ENCODE assay signal across 9 mouse cellular contexts in the genomic region with DNA sequence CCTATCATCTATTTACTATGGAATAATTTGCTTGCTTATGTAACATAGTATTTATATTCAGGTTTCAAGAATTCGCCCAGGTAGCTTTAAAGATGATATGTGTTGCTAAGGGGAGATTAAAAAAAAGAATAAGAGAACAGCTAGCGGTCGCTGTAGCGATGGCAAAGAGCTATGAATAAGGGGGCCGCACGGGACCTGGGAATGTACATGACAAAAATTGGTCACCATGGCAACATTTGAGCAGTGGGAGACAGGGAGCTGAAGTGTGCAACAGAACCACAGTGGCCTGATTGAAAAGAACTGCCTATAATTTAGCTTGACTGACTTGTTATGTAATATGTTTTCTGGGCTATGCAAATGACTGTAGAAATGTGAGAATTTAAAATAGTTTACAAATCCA. TPM values are rescaled to one million over a fixed set of nuclear protein-coding genes. Genes with fewer than 3 reads are reported as not detected.
DNase-seq lines count a peak whose midpoint lies in the region; ATAC-seq and TF ChIP-seq lines count a peak whose summit lies in the region.
"Had no signal": no experiment of that assay in that cellular context is flagged by ENCODE, and none has a peak within 500 bp of the region (broad histone marks: within the 10 kb centered on the region; RNA-seq: fewer than 3 reads in every experiment).

No protein-coding gene starts in this region.

- H3K9ac ChIP-seq in hindbrain, postnatal 0 days (replicated peaks; ENCODE audit: low read length), result no peak overlapping the region
- no peak overlapping the region for H3K9ac ChIP-seq in midbrain, embryonic 11.5 days (ENCODE audit: low read length)
- H3K9ac ChIP-seq in liver, embryonic 12.5 days, result no peak overlapping the region
- H3K9ac ChIP-seq: limb, embryonic 15.5 days had no signal

- H3K27ac ChIP-seq in hindbrain, postnatal 0 days, result no peak overlapping the region
- no peak overlapping the region for H3K27ac ChIP-seq in midbrain, embryonic 11.5 days (ENCODE audit: low read depth, low read length)
- H3K27ac ChIP-seq in liver, embryonic 12.5 days, result no peak overlapping the region
- H3K27ac ChIP-seq: limb, embryonic 15.5 days had no signal

- H3K4me3 ChIP-seq in hindbrain, postnatal 0 days (ENCODE audit: low read length), result no peak overlapping the region
- H3K4me3 ChIP-seq in midbrain, embryonic 11.5 days (ENCODE audit: low read depth, low read length), result no peak overlapping the region
- no peak overlapping the region for H3K4me3 ChIP-seq in liver, embryonic 12.5 days
- H3K4me3 ChIP-seq: limb, embryonic 15.5 days had no signal

- TF ChIP-seq CTCF in hindbrain, postnatal 0 days (IDR thresholded peaks at IDR 0.05; ENCODE audit: low read depth), result peak; percentile 26; the same call in 1 of the 2 replicates

- peak; percentile 83 for ATAC-seq in hindbrain, postnatal 0 days
- peak; percentile 90 for ATAC-seq in midbrain, embryonic 11.5 days (ENCODE audit: low FRiP score)
- ATAC-seq in liver, embryonic 12.5 days, result no peak

- H3K27me3 ChIP-seq in hindbrain, postnatal 0 days (ENCODE audit: insufficient read depth, low read length), result no peaks in the 10 kb centered on the region
- no peaks in the 10 kb centered on the region for H3K27me3 ChIP-seq in midbrain, embryonic 11.5 days (ENCODE audit: control insufficient read depth, insufficient read depth, low read length)
- H3K27me3 ChIP-seq in liver, embryonic 12.5 days (replicated peaks), result no peaks in the 10 kb centered on the region
- H3K27me3 ChIP-seq: limb, embryonic 15.5 days had no signal

- 8% methylated on average over 6 of the region's 6 CpGs for WGBS in hindbrain, postnatal 0 days
- WGBS in midbrain, embryonic 11.5 days, result 19% methylated on average over 6 of the region's 6 CpGs
- WGBS in liver, embryonic 12.5 days (ENCODE audit: insufficient replicate concordance), result 73% methylated on average over 6 of the region's 6 CpGs

- no peak overlapping the region for H3K4me2 ChIP-seq in hindbrain, postnatal 0 days (ENCODE audit: low read depth, low read length)
- H3K4me2 ChIP-seq in midbrain, embryonic 11.5 days, result no peak overlapping the region
- H3K4me2 ChIP-seq in liver, embryonic 12.5 days, result no peak overlapping the region
- H3K4me2 ChIP-seq: limb, embryonic 15.5 days had no signal

- H3K9me3 ChIP-seq in hindbrain, postnatal 0 days (ENCODE audit: low read length), result no peaks in the 10 kb centered on the region
- no peaks in the 10 kb centered on the region for H3K9me3 ChIP-seq in midbrain, embryonic 11.5 days (ENCODE audit: control insufficient read depth, low read length)
- no peaks in the 10 kb centered on the region for H3K9me3 ChIP-seq in liver, embryonic 12.5 days (replicated peaks)
- H3K9me3 ChIP-seq: limb, embryonic 15.5 days had no signal

- DNase-seq in layer of hippocampus, adult 11-12 months (ENCODE audit: low spot score), result peak; percentile 58
- DNase-seq in layer of hippocampus, postnatal 25 days (ENCODE audit: extremely low spot score in 1 of 2, low spot score in 1 of 2), result no peak
- DNase-seq in hindbrain, postnatal 0 days (ENCODE audit: low spot score), result peak; percentile 88
- DNase-seq in midbrain, embryonic 11.5 days (ENCODE audit: low spot score, missing footprints), result peak; percentile 90
- DNase-seq in right cerebral cortex, postnatal 4 days, result peak; percentile 49
- DNase-seq in cerebellum, adult 8-10 months, result no peak
- no peak for DNase-seq in cerebellum, adult 9-11 months

- H3K36me3 ChIP-seq in hindbrain, postnatal 0 days (ENCODE audit: insufficient read depth, low read length), result no peaks in the 10 kb centered on the region
- H3K36me3 ChIP-seq in midbrain, embryonic 11.5 days (ENCODE audit: control insufficient read depth, insufficient read depth, low read length), result no peaks in the 10 kb centered on the region
- no peaks in the 10 kb centered on the region for H3K36me3 ChIP-seq in liver, embryonic 12.5 days
- H3K36me3 ChIP-seq: limb, embryonic 15.5 days had no signal

- no peaks in the 10 kb centered on the region for H3K4me1 ChIP-seq in hindbrain, postnatal 0 days (ENCODE audit: insufficient read depth, low read length)
- H3K4me1 ChIP-seq in midbrain, embryonic 11.5 days (ENCODE audit: control insufficient read depth, insufficient read depth, low read length), result peaks cover 20% of the 10 kb centered on the region
- H3K4me1 ChIP-seq in liver, embryonic 12.5 days, result no peaks in the 10 kb centered on the region
- H3K4me1 ChIP-seq: limb, embryonic 15.5 days had no signal

RNA-seq across cellular contexts. Expression of a gene that starts 30.8 kb away (rescaled TPM):
- total RNA-seq in layer of hippocampus, postnatal 25 days (2021), result 100 to 1,000 TPM; 291 to 351 TPM
- 88.1 and 107 TPM in 2 replicates for total RNA-seq in hindbrain, postnatal 0 days (2014; rRNA removed)
- polyA plus RNA-seq in hindbrain, postnatal 0 days (2015; fragmentation: Nextera tagmentation; extraction: Ambion mirVana), result 34.2 and 36.0 TPM in 2 replicates
- 19.4 and 24.4 TPM in 2 replicates for polyA plus RNA-seq in midbrain, embryonic 11.5 days (2014; fragmentation: Nextera tagmentation; extraction: Ambion mirVana)
- 1.6 and 1.7 TPM in 2 replicates for polyA plus RNA-seq in liver, embryonic 12.5 days (2016; fragmentation: Nextera tagmentation; extraction: Ambion mirVana)

Comparison
In these comparisons a context has a peak if more than half of its experiments do, and no peak if none do; other contexts are left out.
1. DNase-seq: peak in layer of hippocampus, adult 11-12 months (single experiment), hindbrain, postnatal 0 days (single experiment), midbrain, embryonic 11.5 days (single experiment) and right cerebral cortex, postnatal 4 days (single experiment); none in layer of hippocampus, postnatal 25 days (0 of 2), cerebellum, adult 8-10 months (single experiment) and cerebellum, adult 9-11 months (single experiment).